Mouse (Mus musculus) left cerebral cortex, postnatal 10 days (tissue): Measurements from ENCODE around the gene Stkld1. TPM values are rescaled to one million over a fixed set of nuclear protein-coding genes. Genes with fewer than 3 reads are reported as not detected.

Source experiments
- total RNA-seq, 2 experiments: library from RNA; stranded (reverse); gene quantifications; 2 replicates each; pipeline ENCODE4 v1.2.3; 2021

Stkld1 gene
- total RNA-seq, 2 experiments from 2014 or later, result 0.41 TPM; not detected in 1

Other genes with a start within 250 kb of the Stkld1 start
- gene Abo, start 69.1 kb upstream of the Stkld1 start, total RNA-seq, result not detected
- 10 to 100 TPM; 30.9 to 32.0 TPM for gene Surf6, start 31.2 kb upstream of the Stkld1 start, total RNA-seq
- 10 to 100 TPM; 44.3 TPM for gene Med22, start 23.4 kb upstream of the Stkld1 start, total RNA-seq
- 100 to 1,000 TPM; 311 to 325 TPM for gene Rpl7a, start 23.3 kb upstream of the Stkld1 start, total RNA-seq
- gene Surf2, start 17.7 kb upstream of the Stkld1 start, total RNA-seq, result 10 to 100 TPM; 35.2 to 36.0 TPM
- gene Surf1, start 17.5 kb upstream of the Stkld1 start, total RNA-seq, result 10 to 100 TPM; 90.8 to 97.8 TPM
- 10 to 100 TPM; 62.4 to 64.2 TPM for gene Surf4, start 119 bp upstream of the Stkld1 start, total RNA-seq
- 10 to 100 TPM; 48.4 to 53.5 TPM for gene Rexo4, start 30.3 kb downstream of the Stkld1 start, total RNA-seq
- 1 to 10 TPM in 1 of 2 experiments, under 1 TPM in 1; 0.24 to 1.7 TPM for gene Adamts13, start 39.4 kb downstream of the Stkld1 start, total RNA-seq
- gene Cacfd1, start 75.9 kb downstream of the Stkld1 start, total RNA-seq, result 10 to 100 TPM; 58.1 to 67.4 TPM
- gene Slc2a6, start 94.0 kb downstream of the Stkld1 start, total RNA-seq, result 10 to 100 TPM; 42.2 to 43.7 TPM
- under 1 TPM; 0.59 to 0.69 TPM for gene Mymk, start 138.1 kb downstream of the Stkld1 start, total RNA-seq
- 10 to 100 TPM; 24.7 to 30.6 TPM for gene Adamtsl2, start 145.3 kb downstream of the Stkld1 start, total RNA-seq
- gene Fam163b, start 208.4 kb downstream of the Stkld1 start, total RNA-seq, result 100 to 1,000 TPM; 143 to 149 TPM
- 1 to 10 TPM; 1.4 TPM for gene Dbh, start 231.2 kb downstream of the Stkld1 start, total RNA-seq